Mouse (Mus musculus) lung, adult 2 months (tissue): ENCODE measurements around the gene Rasal2. TPM values are rescaled to one million over a fixed set of nuclear protein-coding genes. Genes with fewer than 3 reads are reported as not detected.
A peak's percentile ranks its signal among the peaks of the same experiment; 100 is the strongest.

ENCODE experiments used
- DNase-seq: peaks from one replicate; pipeline ENCODE4 v3.0.0; 2022
- H3K4me1 ChIP-seq: fragments of 200-500 bp; 2 replicates; pipeline ENCODE4 v1.6.1; 2011; ENCODE audit warnings: low read length; ENCODE audit not compliant: control insufficient read depth, insufficient read depth
- H3K4me3 ChIP-seq: fragments of 200-500 bp; replicated peaks from 2 replicates; pipeline ENCODE3; 2011; ENCODE audit warnings: low read depth, mild to moderate bottlenecking, control low read depth, low read length; ENCODE audit errors: extremely low read depth
- CTCF ChIP-seq: fragments of 200-500 bp; IDR thresholded peaks from 2 replicates; pipeline ENCODE4 v1.5.1; 2011; ENCODE audit warnings: mild to moderate bottlenecking, low read length, control low read depth; ENCODE audit not compliant: insufficient read depth
- POLR2A ChIP-seq: fragments of 200-500 bp; IDR thresholded peaks from 2 replicates; pipeline ENCODE4 v1.6.1; 2011; ENCODE audit warnings: low read depth, mild to moderate bottlenecking, control low read depth, low read length, borderline replicate concordance; ENCODE audit errors: extremely low read depth
- WGBS: fragments of 180-500 bp; shearing (Covaris S2); methylation state at CpG from one replicate; pipeline ENCODE4 v1.1.7; 2018; 5-methylcytosine and 5-hydroxymethylcytosine counted together
- polyA plus RNA-seq: library from polyadenylated mRNA; depleted of rRNA; stranded (reverse); fragments of >200 nt; gene quantifications from 2 replicates; pipeline ENCODE4 v1.2.3, GENCODE M21; 2012

Gene Rasal2
- polyA plus RNA-seq, 1 experiment, result 10.4 TPM

GRCm38 (mm10) chr1:157298990-157299389, 113.4 kb downstream of the Rasal2 start:
- Histone ChIP-seq H3K4me1 (no peaks in the 10 kb centered on the region; the same call in 1 of the 2 replicates), H3K4me3 (no peak overlapping the region)
- no peak for DNase-seq
- WGBS, result 65% methylated on average over 2 of the region's 2 CpGs
- TF ChIP-seq POLR2A (no peak), CTCF (no peak)

DNA sequence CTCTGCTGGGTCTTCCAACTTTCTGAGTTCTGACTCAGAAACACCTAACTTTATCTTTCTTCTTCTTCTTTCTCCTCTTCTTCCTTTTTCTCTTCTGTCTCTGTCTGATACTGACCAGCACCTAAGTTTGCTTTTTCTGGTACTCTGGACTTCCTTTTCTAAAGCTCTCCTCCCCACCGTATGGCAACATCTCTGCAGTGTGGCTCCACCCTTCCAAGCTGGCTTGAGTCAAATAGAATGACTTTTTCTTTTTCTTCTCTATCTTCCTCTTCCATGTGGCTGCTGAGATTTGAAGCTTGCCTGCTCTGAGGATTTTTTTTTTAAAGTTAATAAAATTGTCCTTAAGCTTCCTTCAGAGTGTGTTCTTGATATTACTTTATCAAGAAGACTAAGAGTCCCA, 115.3 kb downstream of the Rasal2 start:
- no peak for DNase-seq
- Histone ChIP-seq H3K4me1 (no peaks in the 10 kb centered on the region), H3K4me3 (no peak overlapping the region)
- TF ChIP-seq CTCF (no peak), POLR2A (no peak)
- WGBS, result 41% methylated on average over 1 of the region's 1 CpGs

GRCm38 (mm10) chr1:157295868-157296267, 116.5 kb downstream of the Rasal2 start:
- no peak overlapping the region for H3K4me3 ChIP-seq
- H3K4me1 ChIP-seq, result no peaks in the 10 kb centered on the region
- TF ChIP-seq CTCF (no peak), POLR2A (no peak)
- 92% methylated on average over 3 of the region's 3 CpGs for WGBS
- no peak for DNase-seq

- WGBS, result 92% methylated on average over 2 of the region's 2 CpGs
- DNase-seq, result no peak
- TF ChIP-seq POLR2A (no peak), CTCF (no peak)
- no peak overlapping the region for H3K4me3 ChIP-seq
- no peaks in the 10 kb centered on the region; the same call in 1 of the 2 replicates for H3K4me1 ChIP-seq
Measured at GRCm38 (mm10) chr1:157290173-157290572, 122.2 kb downstream of the Rasal2 start.

- DNase-seq, result no peak
- TF ChIP-seq CTCF, result no peak
- no peak for TF ChIP-seq POLR2A
- H3K4me3 ChIP-seq, result no peak overlapping the region
- no peaks in the 10 kb centered on the region; the same call in 1 of the 2 replicates for H3K4me1 ChIP-seq
- 75% methylated on average over 2 of the region's 2 CpGs for WGBS
Measured at GRCm38 (mm10) chr1:157289251-157289650, 123.1 kb downstream of the Rasal2 start.

DNA sequence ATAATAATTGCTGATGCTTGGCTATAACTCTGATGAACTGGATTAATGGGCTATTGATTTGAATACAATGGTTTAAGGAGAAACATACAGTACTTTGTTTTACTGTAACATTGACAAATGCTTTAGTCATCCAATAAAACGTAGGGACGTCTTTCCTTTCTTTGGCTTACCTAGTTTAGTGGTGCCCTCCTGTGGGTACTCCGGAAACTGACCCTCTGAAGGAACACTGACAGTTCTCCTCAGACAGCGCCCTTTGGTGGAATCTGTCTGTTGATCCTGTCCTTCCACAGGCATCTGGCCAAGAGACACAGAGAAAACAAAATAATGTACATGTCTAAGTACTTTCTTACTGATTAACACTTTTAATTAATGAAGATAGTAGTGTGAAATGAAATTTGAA, 125.8 kb downstream of the Rasal2 start:
- no peak overlapping the region for H3K4me3 ChIP-seq
- peak; percentile 13 for DNase-seq
- TF ChIP-seq POLR2A (no peak), CTCF (no peak)
- no peaks in the 10 kb centered on the region; the same call in 1 of the 2 replicates for H3K4me1 ChIP-seq
- WGBS, result 10% methylated on average over 4 of the region's 4 CpGs

DNA sequence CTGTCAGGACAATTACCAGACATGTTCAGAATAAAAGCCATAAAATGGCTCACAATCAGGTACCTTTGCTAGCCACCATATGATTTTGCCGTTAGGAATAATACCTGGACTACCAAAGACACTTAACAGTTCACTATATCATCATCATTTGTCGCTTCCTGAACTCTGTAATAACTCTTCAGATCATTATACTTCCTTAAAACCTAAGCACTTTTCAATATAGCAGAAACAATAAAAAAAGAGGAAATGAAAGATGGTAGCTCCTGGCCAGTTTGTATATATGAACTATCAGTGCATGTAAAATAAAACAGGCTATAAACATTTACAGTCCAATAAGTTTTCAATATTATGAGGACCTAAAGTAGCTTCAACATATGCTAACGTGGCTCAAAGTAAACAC, 127.0 kb downstream of the Rasal2 start:
- Histone ChIP-seq H3K4me1 (peaks cover 1% of the 10 kb centered on the region; the same call in 1 of the 2 replicates), H3K4me3 (no peak overlapping the region)
- DNase-seq, result no peak
- 78% methylated on average over 3 of the region's 3 CpGs for WGBS
- TF ChIP-seq CTCF (no peak), POLR2A (no peak)

DNA sequence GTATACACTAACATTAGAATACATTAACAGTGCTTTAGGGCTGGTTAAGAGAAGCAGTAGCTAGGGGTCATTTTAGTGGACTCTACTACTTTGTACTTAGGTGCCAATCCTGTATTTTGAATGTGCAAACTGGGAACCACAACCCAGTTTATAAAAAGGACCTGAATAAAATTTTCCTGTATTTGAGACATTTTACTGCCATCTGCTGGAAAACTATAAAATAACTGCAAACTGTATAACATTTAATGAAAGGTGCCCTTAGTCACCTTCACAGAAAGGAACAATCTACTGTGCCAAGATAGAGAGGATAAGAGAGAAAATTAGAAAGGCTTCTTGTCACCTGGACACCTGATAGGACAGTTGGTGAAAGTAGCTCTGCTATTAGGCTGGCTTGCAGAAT, 131.6 kb downstream of the Rasal2 start:
- DNase-seq, result no peak

GRCm38 (mm10) chr1:157275672-157276307, 136.6 kb downstream of the Rasal2 start:
- Histone ChIP-seq H3K4me1 (peaks cover 3% of the 10 kb centered on the region; the same call in 1 of the 2 replicates), H3K4me3 (no peak overlapping the region)
- WGBS, result 65% methylated on average over 4 of the region's 4 CpGs
- DNase-seq, result no peak
- TF ChIP-seq CTCF (no peak), POLR2A (no peak)

More for the DNA sequence above, 131.6 kb downstream of the Rasal2 start:
- H3K4me3 ChIP-seq, result no peak overlapping the region
- no peak for TF ChIP-seq POLR2A
- TF ChIP-seq CTCF, result no peak
- peaks cover 3% of the 10 kb centered on the region; the same call in 1 of the 2 replicates for H3K4me1 ChIP-seq

DNA sequence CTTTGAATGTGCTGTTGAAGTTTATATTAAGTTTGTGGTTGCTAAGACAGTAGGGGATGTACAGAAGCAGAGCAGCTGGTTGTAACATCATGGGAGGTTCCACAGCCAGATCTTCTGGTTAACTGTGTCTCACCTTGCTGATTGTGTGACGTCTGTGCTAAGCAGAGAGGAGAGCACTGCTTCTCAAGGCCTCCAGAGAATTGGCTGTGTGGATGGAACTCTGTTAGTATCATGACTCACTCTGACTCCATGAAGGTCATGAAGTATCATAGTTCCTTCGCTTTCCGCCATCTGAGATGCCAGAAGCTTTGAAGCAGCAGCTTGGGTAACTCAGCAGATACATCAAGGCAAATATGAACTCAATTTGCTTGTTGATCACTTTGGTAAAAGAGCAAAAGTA, 144.5 kb downstream of the Rasal2 start:
- TF ChIP-seq CTCF (no peak), POLR2A (no peak)
- WGBS, result 69% methylated on average over 3 of the region's 3 CpGs
- Histone ChIP-seq H3K4me3 (no peak overlapping the region), H3K4me1 (no peaks in the 10 kb centered on the region; the same call in 1 of the 2 replicates)
- no peak for DNase-seq

- 25% methylated on average over 4 of the region's 4 CpGs for WGBS
- no peak for DNase-seq
- no peak for TF ChIP-seq CTCF
- TF ChIP-seq POLR2A, result no peak
Measured at GRCm38 (mm10) chr1:157256562-157256961, 155.8 kb downstream of the Rasal2 start.

More at GRCm38 (mm10) chr1:157256562-157256961, 155.8 kb downstream of the Rasal2 start:
- Histone ChIP-seq H3K4me3 (no peak overlapping the region), H3K4me1 (no peaks in the 10 kb centered on the region)
